Mouse (Mus musculus): ENCODE data around the gene Ctbp2.

GRCm38 (mm10) chr7:133072535-133072934 lies 51.6 kb downstream of the Ctbp2 start:
- no peak for TF ChIP-seq CTCF (IDR thresholded peaks at IDR 0.05; ENCODE audit: low read depth)
- no peak for TF ChIP-seq EP300 (IDR thresholded peaks at IDR 0.05; ENCODE audit: low read depth)
